Mouse (Mus musculus) lung, postnatal 0 days (tissue): Measurements from ENCODE around the gene Tubgcp5.

Source experiments
- CTCF ChIP-seq: IDR thresholded peaks from 2 replicates; pipeline ENCODE4 v1.5.1; 2016; ENCODE audit warnings: antibody characterized with exemption, mild to moderate bottlenecking
- EP300 ChIP-seq: IDR thresholded peaks from 2 replicates; pipeline ENCODE4 v1.6.1; 2016; ENCODE audit warnings: antibody characterized with exemption, mild to moderate bottlenecking, control low read depth

DNA sequence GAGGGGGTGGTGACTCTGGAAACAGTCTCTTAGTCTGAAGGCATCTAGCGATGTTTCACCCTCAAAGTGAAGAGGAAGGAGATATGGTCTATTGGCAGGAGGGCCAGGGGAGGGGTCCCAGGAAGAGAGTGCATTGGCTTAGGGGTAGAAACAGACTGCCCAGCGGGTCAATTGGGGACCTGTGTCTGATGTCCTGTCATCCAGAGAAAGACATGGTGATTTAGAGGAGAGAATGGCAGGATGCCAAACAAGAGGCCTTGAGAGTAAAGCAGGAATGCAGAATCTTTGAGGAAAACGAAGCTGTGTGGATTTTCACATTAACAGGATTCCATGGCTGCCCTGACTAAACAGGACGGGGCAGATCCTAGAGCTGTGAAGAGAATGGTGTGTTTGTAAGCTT lies 13.9 kb upstream of the Tubgcp5 start:
- TF ChIP-seq EP300: no peak
- TF ChIP-seq CTCF: no peak
